In genomic region chr16:17922163-17922538, GRCm38 (mm10) we compare ENCODE assay signal across 8 mouse cellular contexts. TPM values are rescaled to one million over a fixed set of nuclear protein-coding genes. Genes with fewer than 3 reads are reported as not detected.
DNase-seq lines count a peak whose midpoint lies in the region; ATAC-seq and TF ChIP-seq lines count a peak whose summit lies in the region.

No protein-coding gene starts in this region.

- DNase-seq in heart, postnatal 36 days: no peak
- no peak for DNase-seq in G1E (ENCODE audit: low spot score)
- DNase-seq in forebrain, embryonic 10.5 days (ENCODE audit: extremely low spot score, low spot score): no peak
- DNase-seq in right cerebral cortex, postnatal 4 days: peak; percentile 53
- no peak for DNase-seq in thymus, postnatal 4 days
- DNase-seq in embryo, embryonic 11 days: no peak

- peaks cover 31% of the 10 kb centered on the region for H3K27me3 ChIP-seq in heart, embryonic 15.5 days
- peaks cover 8% of the 10 kb centered on the region; the same call in 1 of the 2 replicates for H3K27me3 ChIP-seq in G1E (ENCODE audit: insufficient read depth, low read length)
- H3K27me3 ChIP-seq in forebrain, embryonic 10.5 days (ENCODE audit: poor library complexity, severe bottlenecking): peaks cover 57% of the 10 kb centered on the region
- peaks cover 34% of the 10 kb centered on the region for H3K27me3 ChIP-seq in limb, embryonic 15.5 days

- no peaks in the 10 kb centered on the region for H3K9me3 ChIP-seq in heart, embryonic 15.5 days (replicated peaks)
- H3K9me3 ChIP-seq in G1E (replicated peaks): no peaks in the 10 kb centered on the region
- H3K9me3 ChIP-seq in forebrain, embryonic 10.5 days: no peaks in the 10 kb centered on the region
- H3K9me3 ChIP-seq in limb, embryonic 15.5 days: no peaks in the 10 kb centered on the region

- H3K36me3 ChIP-seq in heart, embryonic 15.5 days: peaks cover 5% of the 10 kb centered on the region; the same call in 1 of the 2 replicates
- H3K36me3 ChIP-seq in G1E (replicated peaks): peaks cover 41% of the 10 kb centered on the region
- H3K36me3 ChIP-seq in forebrain, embryonic 10.5 days (replicated peaks): peaks cover 26% of the 10 kb centered on the region
- H3K36me3 ChIP-seq in limb, embryonic 15.5 days: peaks cover 20% of the 10 kb centered on the region

- WGBS in heart, embryonic 15.5 days: under 1% methylated on average over 14 of the region's 14 CpGs
- under 1% methylated on average over 14 of the region's 14 CpGs for WGBS in forebrain, embryonic 10.5 days
- WGBS in limb, embryonic 15.5 days: under 1% methylated on average over 14 of the region's 14 CpGs

- no peak for TF ChIP-seq CTCF in G1E (IDR thresholded peaks at IDR 0.05; ENCODE audit: low read depth, low read length)

- no peak for ATAC-seq in heart, embryonic 15.5 days (replicated peaks; ENCODE audit: insufficient number of reproducible peaks, insufficient read depth, low FRiP score, low read depth)
- ATAC-seq in G1E (ENCODE audit: extremely low read depth, insufficient number of reproducible peaks, low FRiP score, poor library complexity, severe bottlenecking): no peak
- no peak for ATAC-seq in limb, embryonic 15.5 days (ENCODE audit: insufficient number of reproducible peaks, low FRiP score, low TSS enrichment, low read depth)

- intact Hi-C loops in heart, postnatal 36 days (cut with DNase I): loop anchor here (10.0 kb wide), 1 partner anchor 423 kb away; the partner anchor contains the start of genes Arvcf and Tango2

- peaks cover 29% of the 10 kb centered on the region for H3K4me1 ChIP-seq in heart, embryonic 15.5 days (replicated peaks)
- peaks cover 63% of the 10 kb centered on the region for H3K4me1 ChIP-seq in G1E (ENCODE audit: insufficient read depth, low read depth, low read length)
- peaks cover 50% of the 10 kb centered on the region for H3K4me1 ChIP-seq in forebrain, embryonic 10.5 days
- H3K4me1 ChIP-seq in limb, embryonic 15.5 days: peaks cover 23% of the 10 kb centered on the region

- peak overlapping the region; percentile 90 for H3K27ac ChIP-seq in heart, embryonic 15.5 days
- H3K27ac ChIP-seq in forebrain, embryonic 10.5 days: peak overlapping the region; percentile 91
- peak overlapping the region; percentile 85 for H3K27ac ChIP-seq in limb, embryonic 15.5 days

- H3K4me3 ChIP-seq in heart, embryonic 15.5 days: peak overlapping the region; percentile 76
- peak overlapping the region; percentile 80 for H3K4me3 ChIP-seq in G1E (ENCODE audit: low read depth, low read length)
- peak overlapping the region; percentile 84 for H3K4me3 ChIP-seq in forebrain, embryonic 10.5 days
- H3K4me3 ChIP-seq in limb, embryonic 15.5 days: peak overlapping the region; percentile 71

- H3K9ac ChIP-seq in heart, embryonic 15.5 days: peak overlapping the region; percentile 74
- H3K9ac ChIP-seq in limb, embryonic 15.5 days: peak overlapping the region; percentile 78

- peak overlapping the region; percentile 90 for H3K4me2 ChIP-seq in heart, embryonic 15.5 days
- peak overlapping the region; percentile 87 for H3K4me2 ChIP-seq in limb, embryonic 15.5 days

RNA-seq across cellular contexts. Expression of gene Slc25a1, which starts 5.9 kb away (rescaled TPM):
- 22.5 and 37.4 TPM in 2 replicates for polyA plus RNA-seq in heart, embryonic 15.5 days (2015; fragmentation: Nextera tagmentation; extraction: Ambion mirVana)
- 10 to 100 TPM in 1 of 2 experiments, 1 to 10 TPM in 1; 5.9 to 13.9 TPM for total RNA-seq in heart, postnatal 36 days (2021)
- total RNA-seq in G1E (2014; fragmentation: Nextera tagmentation) (47.5 and 57.3 TPM in 2 replicates), G1E (2017) (76.4 and 92.8 TPM in 2 replicates)
- polyA plus RNA-seq in G1E (2012): 209 and 244 TPM in 2 replicates
- polyA plus RNA-seq in forebrain, embryonic 10.5 days (2016; fragmentation: Nextera tagmentation; extraction: Ambion mirVana): 97.4 and 99.1 TPM in 2 replicates
- polyA plus RNA-seq in limb, embryonic 15.5 days (2015; fragmentation: Nextera tagmentation; extraction: Ambion mirVana): 81.5 and 86.0 TPM in 2 replicates

RNA-seq across cellular contexts. Expression of gene Gsc2, which starts 7.3 kb away (rescaled TPM):
- not detected in 2 replicates for polyA plus RNA-seq in heart, embryonic 15.5 days (2015; fragmentation: Nextera tagmentation; extraction: Ambion mirVana)
- not detected for total RNA-seq in heart, postnatal 36 days (2021)
- total RNA-seq in G1E (2014; fragmentation: Nextera tagmentation) (not detected in 2 replicates), G1E (2017) (not detected in 2 replicates)
- polyA plus RNA-seq in G1E (2012): not detected in 2 replicates
- polyA plus RNA-seq in forebrain, embryonic 10.5 days (2016; fragmentation: Nextera tagmentation; extraction: Ambion mirVana): 0.43 TPM in 1 of 2 replicates, not detected in the other
- polyA plus RNA-seq in limb, embryonic 15.5 days (2015; fragmentation: Nextera tagmentation; extraction: Ambion mirVana): not detected in 2 replicates

RNA-seq across cellular contexts. Expression of gene Ess2, which starts 11.0 kb away (rescaled TPM):
- polyA plus RNA-seq in heart, embryonic 15.5 days (2015; fragmentation: Nextera tagmentation; extraction: Ambion mirVana): 25.0 and 34.5 TPM in 2 replicates
- total RNA-seq in heart, postnatal 36 days (2021): 10 to 100 TPM in 1 of 2 experiments, 1 to 10 TPM in 1; 8.7 to 10.6 TPM
- 13.7 and 19.3 TPM in 2 replicates for total RNA-seq in G1E (2014; fragmentation: Nextera tagmentation)
- 29.1 and 31.0 TPM in 2 replicates for total RNA-seq in G1E (2017)
- polyA plus RNA-seq in G1E (2012): 25.6 and 27.6 TPM in 2 replicates
- 55.2 and 56.2 TPM in 2 replicates for polyA plus RNA-seq in forebrain, embryonic 10.5 days (2016; fragmentation: Nextera tagmentation; extraction: Ambion mirVana)
- polyA plus RNA-seq in limb, embryonic 15.5 days (2015; fragmentation: Nextera tagmentation; extraction: Ambion mirVana): 35.8 and 37.3 TPM in 2 replicates

RNA-seq across cellular contexts. Expression of gene Tssk2, which starts 23.7 kb away (rescaled TPM):
- polyA plus RNA-seq in heart, embryonic 15.5 days (2015; fragmentation: Nextera tagmentation; extraction: Ambion mirVana): not detected in 2 replicates
- total RNA-seq in heart, postnatal 36 days (2021): not detected
- total RNA-seq in G1E (2014; fragmentation: Nextera tagmentation) (not detected in 2 replicates), G1E (2017) (0.23 TPM in 1 of 2 replicates, not detected in the other)
- not detected in 2 replicates for polyA plus RNA-seq in G1E (2012)
- 0.36 TPM in 1 of 2 replicates, not detected in the other for polyA plus RNA-seq in forebrain, embryonic 10.5 days (2016; fragmentation: Nextera tagmentation; extraction: Ambion mirVana)
- polyA plus RNA-seq in limb, embryonic 15.5 days (2015; fragmentation: Nextera tagmentation; extraction: Ambion mirVana): not detected in 2 replicates

RNA-seq across cellular contexts. Expression of gene Dgcr2, which starts 23.8 kb away (rescaled TPM):
- 41.8 and 58.9 TPM in 2 replicates for polyA plus RNA-seq in heart, embryonic 15.5 days (2015; fragmentation: Nextera tagmentation; extraction: Ambion mirVana)
- 10 to 100 TPM; 47.3 to 48.6 TPM for total RNA-seq in heart, postnatal 36 days (2021)
- 20.5 and 23.2 TPM in 2 replicates for total RNA-seq in G1E (2014; fragmentation: Nextera tagmentation)
- 25.5 and 32.2 TPM in 2 replicates for total RNA-seq in G1E (2017)
- polyA plus RNA-seq in G1E (2012): 16.5 and 27.8 TPM in 2 replicates
- polyA plus RNA-seq in forebrain, embryonic 10.5 days (2016; fragmentation: Nextera tagmentation; extraction: Ambion mirVana): 104 and 106 TPM in 2 replicates
- polyA plus RNA-seq in limb, embryonic 15.5 days (2015; fragmentation: Nextera tagmentation; extraction: Ambion mirVana): 88.5 and 88.8 TPM in 2 replicates
